In the genomic region with DNA sequence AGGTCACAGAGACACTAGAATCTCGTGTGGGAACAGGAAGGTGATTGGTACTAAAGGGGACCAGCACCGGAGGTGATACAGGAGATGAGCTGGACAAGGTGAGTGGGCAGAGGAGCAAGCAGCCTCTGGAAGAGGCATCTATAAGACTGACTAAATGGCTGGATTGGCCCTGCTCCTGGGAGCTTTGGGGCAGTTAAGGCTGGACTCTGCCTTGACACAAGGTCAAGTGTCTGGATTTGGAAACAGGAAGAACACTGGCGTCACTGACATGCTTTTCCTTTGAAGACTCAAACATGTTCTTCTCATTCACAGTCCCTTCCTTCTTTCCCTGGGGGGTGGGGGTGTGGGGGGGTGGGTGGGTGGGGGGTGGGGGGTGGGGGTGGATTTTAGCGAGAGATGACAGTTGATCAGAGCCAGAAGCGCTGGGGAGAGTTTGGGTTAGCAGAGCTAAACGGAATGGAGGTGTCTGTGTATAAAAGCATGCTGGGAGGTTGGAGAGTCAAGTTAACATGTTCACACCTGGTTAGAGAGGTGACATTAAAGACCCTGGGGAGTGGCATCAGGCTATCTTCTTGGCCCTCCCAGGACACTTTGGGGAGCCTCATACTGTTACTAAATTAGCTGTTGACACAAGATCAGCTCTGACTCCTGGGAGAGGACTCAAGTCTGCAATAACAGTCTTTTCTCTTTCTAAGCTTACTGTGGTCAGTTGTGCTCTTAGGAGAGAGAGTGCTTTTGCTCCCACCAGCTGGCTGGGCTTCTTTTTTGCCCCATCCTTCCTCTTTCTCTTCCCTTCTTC, we compare ENCODE assay signal across 8 mouse cellular contexts. TPM values are rescaled to one million over a fixed set of nuclear protein-coding genes. Genes with fewer than 3 reads are reported as not detected.
DNase-seq lines count a peak whose midpoint lies in the region; ATAC-seq lines count a peak whose summit lies in the region.
"Had no signal": no experiment of that assay in that cellular context is flagged by ENCODE, and none has a peak within 500 bp of the region (broad histone marks: within the 10 kb centered on the region; RNA-seq: fewer than 3 reads in every experiment).

No protein-coding gene starts in this region.

- H3K4me1 ChIP-seq in heart, embryonic 13.5 days = peaks cover 24% of the 10 kb centered on the region

- no peaks in the 10 kb centered on the region for H3K27me3 ChIP-seq in heart, embryonic 13.5 days (replicated peaks)

- peak overlapping the region; percentile 94 for H3K9ac ChIP-seq in heart, embryonic 13.5 days

- H3K36me3 ChIP-seq in heart, embryonic 13.5 days = no peaks in the 10 kb centered on the region

- H3K9me3 ChIP-seq in heart, embryonic 13.5 days = no peaks in the 10 kb centered on the region

- peak overlapping the region; percentile 63 for H3K4me3 ChIP-seq in heart, embryonic 13.5 days

- peak; percentile 41 for DNase-seq in kidney, adult 9 months
- no peak for DNase-seq in kidney, adult 18-20 months
- DNase-seq in kidney, postnatal 10 days = peak; percentile 37
- DNase-seq in spleen, adult 12 weeks (ENCODE audit: low spot score) = no peak
- no peak for DNase-seq in right cerebral cortex, postnatal 14 days
- DNase-seq: cerebellum, adult 8-10 months had no signal

- H3K27ac ChIP-seq in heart, embryonic 13.5 days (replicated peaks) = peak overlapping the region; percentile 97

- ATAC-seq in heart, embryonic 13.5 days (ENCODE audit: extremely low read depth, insufficient number of reproducible peaks, low FRiP score, low TSS enrichment) = no peak
- ATAC-seq in megakaryocyte progenitor cell, adult 5-6 weeks (replicated peaks; ENCODE audit: poor library complexity) = 0 out of 2 replicates have a peak, but pooled peaks have one; percentile 12

- peak overlapping the region; percentile 80 for H3K4me2 ChIP-seq in heart, embryonic 13.5 days

- 31% methylated on average over 6 of the region's 6 CpGs for whole genome bisulfite sequencing in heart, embryonic 13.5 days

RNA-seq across cellular contexts. Expression of a gene that starts 1.9 kb away (rescaled TPM):
- polyA plus RNA-seq in heart, embryonic 13.5 days (2015; fragmentation: Nextera tagmentation; extraction: Ambion mirVana) = 50.8 and 60.1 TPM in 2 replicates
- 9.3 and 11.9 TPM in 2 replicates for total RNA-seq in megakaryocyte progenitor cell, adult 5-6 weeks (2015)
- 14.2 and 27.8 TPM in 2 replicates for total RNA-seq in megakaryocyte progenitor cell, adult 5-6 weeks (2017)

RNA-seq across cellular contexts. Expression of a gene that starts 7.3 kb away (rescaled TPM):
- polyA plus RNA-seq in heart, embryonic 13.5 days (2015; fragmentation: Nextera tagmentation; extraction: Ambion mirVana) = 1.3 and 1.9 TPM in 2 replicates
- total RNA-seq in megakaryocyte progenitor cell, adult 5-6 weeks (2015) = 74.0 and 84.4 TPM in 2 replicates
- total RNA-seq in megakaryocyte progenitor cell, adult 5-6 weeks (2017) = 34.5 and 39.9 TPM in 2 replicates

Comparison
In these comparisons a context has a peak if more than half of its experiments do, and no peak if none do; other contexts are left out.
1. DNase-seq: peak in kidney, adult 9 months (single experiment) and kidney, postnatal 10 days (single experiment); none in kidney, adult 18-20 months (single experiment), spleen, adult 12 weeks (single experiment) and right cerebral cortex, postnatal 14 days (single experiment).